Mouse (Mus musculus) kidney, postnatal 0 days (tissue): ENCODE results near the gene Zfp276. TPM values are rescaled to one million over a fixed set of nuclear protein-coding genes. Genes with fewer than 3 reads are reported as not detected.
"Not testable (repeated sequence)": the region's sequence is repeated elsewhere in the genome, so short reads cannot be mapped to it uniquely, and the experiment has no call there.

Source experiments
- ATAC-seq: fragments of 200-750 bp; cut with Nextera tagmentation; replicated peaks from 2 replicates; pipeline ENCODE4 v1.8.0; 2017; ENCODE audit warnings: low read depth, moderate number of reproducible peaks, moderate TSS enrichment, moderate library complexity; ENCODE audit not compliant: low FRiP score
- DNase-seq: peaks from one replicate; pipeline ENCODE4 v3.0.0-alpha.2; 2016; ENCODE audit warnings: low spot score
- H3K27ac ChIP-seq: fragments of 300-500 bp; sonication (generic); 2 replicates; pipeline ENCODE4 v1.5.1; 2014; ENCODE audit warnings: mild to moderate bottlenecking
- H3K27me3 ChIP-seq: fragments of 300-500 bp; sonication (generic); 2 replicates; pipeline ENCODE4 v1.6.1; 2014; ENCODE audit warnings: low read length, mixed read lengths; ENCODE audit not compliant: insufficient read depth
- H3K36me3 ChIP-seq: fragments of 300-500 bp; sonication (generic); 2 replicates; pipeline ENCODE4 v1.6.1; 2014; ENCODE audit warnings: low read length, mixed read lengths; ENCODE audit not compliant: insufficient read depth
- H3K4me1 ChIP-seq: fragments of 300-500 bp; sonication (generic); replicated peaks from 2 replicates; pipeline ENCODE4 v1.6.1; 2014; ENCODE audit warnings: antibody characterized with exemption, low read length, mixed read lengths; ENCODE audit not compliant: insufficient read depth
- H3K4me2 ChIP-seq: fragments of 300-500 bp; sonication (generic); 2 replicates; pipeline ENCODE4 v1.6.1; 2014; ENCODE audit warnings: mild to moderate bottlenecking, low read length, moderate library complexity, mixed read lengths
- H3K4me3 ChIP-seq: fragments of 300-500 bp; sonication (generic); replicated peaks from 2 replicates; pipeline ENCODE4 v1.5.1; 2014; ENCODE audit warnings: low read depth, low read length
- H3K9ac ChIP-seq: fragments of 300-500 bp; sonication (generic); 2 replicates; pipeline ENCODE4 v1.6.1; 2014; ENCODE audit warnings: low read depth, low read length
- H3K9me3 ChIP-seq: fragments of 300-500 bp; sonication (generic); replicated peaks from 2 replicates; pipeline ENCODE4 v1.6.1; 2016; ENCODE audit warnings: low read length, inconsistent platforms, mixed read lengths
- CTCF ChIP-seq: IDR thresholded peaks from 2 replicates; pipeline ENCODE4 v1.5.1; 2016; ENCODE audit warnings: antibody characterized with exemption, low read depth, mild to moderate bottlenecking, moderate library complexity
- WGBS: fragments of 180-500 bp; shearing (Covaris S2); extraction: QIAGEN DNeasy Blood & Tissue Kit; methylation state at CpG from one replicate; pipeline ENCODE4 v1.1.7; 2014; 5-methylcytosine and 5-hydroxymethylcytosine counted together
- polyA plus RNA-seq: library from polyadenylated mRNA; unstranded; fragments of >200 nt; fragmentation: Nextera tagmentation; extraction: Ambion mirVana; gene quantifications from 2 replicates; pipeline ENCODE4 v1.2.1, GENCODE M21; 2015

The Zfp276 gene
- polyA plus RNA-seq, 1 experiment from 2014 or later, result 13.1 TPM

DNA sequence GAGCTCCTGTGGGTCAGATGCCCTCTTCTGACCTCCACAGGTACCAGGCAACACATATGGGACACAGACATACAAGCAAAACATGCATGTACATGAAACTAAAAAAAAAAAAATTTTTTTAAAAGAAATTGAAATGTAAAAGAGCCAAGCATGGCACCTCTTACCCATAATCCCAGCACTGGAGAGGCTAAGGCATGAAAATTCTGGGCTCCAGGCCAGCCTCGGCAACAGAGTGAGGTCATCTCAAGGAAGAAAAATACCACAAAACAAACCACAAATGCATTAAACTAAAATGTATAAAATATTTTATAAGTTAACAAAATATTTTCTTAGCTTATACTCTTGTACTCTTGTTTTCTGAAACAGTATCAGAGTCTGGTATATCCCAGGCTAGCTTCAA, 33.1 kb upstream of the Zfp276 start:
- Histone ChIP-seq H3K9me3 (no peaks in the 10 kb centered on the region), H3K9ac (no peak overlapping the region), H3K36me3 (no peaks in the 10 kb centered on the region), H3K4me1 (peaks cover 8% of the 10 kb centered on the region; the same call in 1 of the 2 replicates), H3K4me3 (no peak overlapping the region), H3K27me3 (no peaks in the 10 kb centered on the region), H3K27ac (no peak overlapping the region), H3K4me2 (no peak overlapping the region)
- ATAC-seq (no peak), DNase-seq (no peak)
- WGBS, result 79% methylated on average over 1 of the region's 1 CpGs
- no peak for TF ChIP-seq CTCF

DNA sequence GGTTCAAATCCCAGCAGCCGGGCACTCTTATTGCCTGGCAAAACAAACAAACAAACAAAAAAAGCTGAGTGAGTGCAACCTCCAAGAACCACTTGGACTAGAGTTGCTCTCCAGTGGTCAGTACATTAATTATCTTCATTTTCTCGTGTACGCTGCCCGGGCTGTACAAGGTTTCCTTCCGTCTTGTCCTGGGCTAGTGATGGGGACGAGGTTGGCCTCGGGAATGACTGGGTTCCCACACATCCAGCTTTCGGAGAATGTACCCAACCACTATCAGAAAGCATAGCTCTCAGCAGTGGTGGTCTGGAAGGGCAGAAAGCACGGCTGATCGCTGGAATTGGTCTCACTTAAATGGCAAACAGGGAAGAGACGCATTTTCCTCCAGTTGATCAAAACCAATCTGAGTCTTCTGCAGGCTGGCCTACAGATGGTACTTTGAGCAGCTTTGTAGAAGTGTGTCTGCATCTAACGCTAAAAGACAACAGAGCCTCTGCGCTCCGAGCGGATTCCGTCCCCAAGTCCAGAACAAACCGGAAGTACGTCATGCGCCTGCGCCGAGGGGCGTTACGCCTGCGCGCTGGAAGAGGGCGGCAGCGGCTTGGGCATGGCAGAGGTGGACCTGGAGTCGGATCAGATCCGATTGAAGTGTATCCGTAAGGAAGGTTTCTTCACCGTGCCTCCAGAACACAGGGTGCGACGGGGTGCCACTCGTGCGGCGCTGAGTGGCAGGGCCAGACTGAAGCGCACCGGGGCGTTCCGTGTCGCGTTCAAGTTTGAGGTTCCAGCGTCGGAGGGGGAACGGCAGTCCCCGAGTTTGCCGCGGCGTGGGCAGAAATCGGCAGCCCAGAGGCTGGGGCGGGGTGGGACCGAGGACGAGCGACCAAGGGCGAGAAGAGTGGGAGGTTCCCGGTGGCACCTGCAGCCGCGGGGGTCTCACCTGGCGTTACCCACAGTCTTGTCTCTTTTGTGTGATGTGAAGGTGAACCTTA, 29.4 kb upstream of the Zfp276 start, which contains the start of gene Cdk10:
Gene Cdk10 (plus strand): TSS at position 565 of the 989 bp plus-strand sequence.
- Histone ChIP-seq H3K4me1 (peaks cover 8% of the 10 kb centered on the region; the same call in 1 of the 2 replicates), H3K36me3 (0 out of 2 replicates have a peak, but pooled peaks cover 5% of the 10 kb centered on the region), H3K4me3 (peak within 1 kb of the TSS; percentile 62), H3K9ac (peak within 1 kb of the TSS; percentile 73), H3K27ac (peak within 1 kb of the TSS; percentile 90), H3K9me3 (no peaks in the 10 kb centered on the region), H3K27me3 (no peaks in the 10 kb centered on the region), H3K4me2 (peak within 1 kb of the TSS; percentile 91)
- peak; percentile 5; the same call in 1 of the 2 replicates for TF ChIP-seq CTCF
- 1% methylated on average over 59 of the region's 59 CpGs for WGBS
- DNase-seq (peak; percentile 94), ATAC-seq (peak; percentile 76)

DNA sequence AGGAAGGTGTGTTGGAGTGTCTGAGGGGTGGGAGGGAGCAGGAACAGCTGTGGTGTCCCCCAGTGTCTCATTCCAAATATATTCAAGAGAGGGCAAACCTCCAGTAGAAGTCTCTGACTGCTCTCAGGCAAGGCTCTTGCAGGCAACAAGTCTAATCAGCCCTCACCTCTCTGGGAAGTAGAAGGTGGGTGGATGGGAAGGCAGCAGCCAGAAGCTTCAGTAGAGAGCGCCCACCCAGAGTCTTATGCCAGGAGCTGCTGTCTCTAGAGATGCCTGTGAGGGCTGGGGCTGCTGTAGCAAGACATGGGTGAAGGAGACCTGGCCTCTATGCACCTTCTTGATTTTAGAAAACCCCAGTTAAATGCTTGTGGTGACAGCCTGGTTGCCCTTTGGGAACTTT, 25.6 kb upstream of the Zfp276 start:
- Histone ChIP-seq H3K9ac (no peak overlapping the region), H3K4me3 (no peak overlapping the region), H3K9me3 (no peaks in the 10 kb centered on the region), H3K4me2 (no peak overlapping the region), H3K27me3 (no peaks in the 10 kb centered on the region), H3K36me3 (0 out of 2 replicates have a peak, but pooled peaks cover 5% of the 10 kb centered on the region), H3K4me1 (peaks cover 8% of the 10 kb centered on the region; the same call in 1 of the 2 replicates), H3K27ac (no peak overlapping the region)
- no peak for DNase-seq
- no peak for TF ChIP-seq CTCF
- ATAC-seq, result no peak
- 93% methylated on average over 1 of the region's 1 CpGs for WGBS

DNA sequence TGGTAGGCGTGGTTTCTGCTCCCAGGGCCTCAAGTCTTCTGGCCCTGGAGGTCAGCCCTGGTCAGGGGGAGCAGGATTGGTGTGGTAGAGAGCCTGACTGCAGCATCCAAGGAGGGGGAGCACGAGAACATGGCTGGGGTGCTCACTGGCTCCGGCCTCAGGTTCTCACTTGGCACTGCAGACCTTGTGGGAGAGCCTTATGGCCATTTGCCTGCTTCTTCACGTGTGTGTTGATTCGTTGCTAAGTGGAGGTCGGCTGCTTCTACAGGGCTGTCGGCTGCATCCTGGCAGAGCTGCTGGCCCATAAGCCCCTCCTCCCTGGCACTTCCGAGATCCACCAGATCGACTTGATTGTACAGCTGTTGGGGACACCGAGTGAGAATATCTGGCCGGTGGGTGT, 23.7 kb upstream of the Zfp276 start:
- H3K27me3 ChIP-seq, H3K4me3 ChIP-seq, DNase-seq, H3K4me2 ChIP-seq, H3K9ac ChIP-seq, ATAC-seq, H3K9me3 ChIP-seq, H3K36me3 ChIP-seq, H3K27ac ChIP-seq: not testable (repeated sequence)
- peaks cover 13% of the 10 kb centered on the region; the same call in 1 of the 2 replicates for H3K4me1 ChIP-seq
- 84% methylated on average over 10 of the region's 11 CpGs for WGBS

DNA sequence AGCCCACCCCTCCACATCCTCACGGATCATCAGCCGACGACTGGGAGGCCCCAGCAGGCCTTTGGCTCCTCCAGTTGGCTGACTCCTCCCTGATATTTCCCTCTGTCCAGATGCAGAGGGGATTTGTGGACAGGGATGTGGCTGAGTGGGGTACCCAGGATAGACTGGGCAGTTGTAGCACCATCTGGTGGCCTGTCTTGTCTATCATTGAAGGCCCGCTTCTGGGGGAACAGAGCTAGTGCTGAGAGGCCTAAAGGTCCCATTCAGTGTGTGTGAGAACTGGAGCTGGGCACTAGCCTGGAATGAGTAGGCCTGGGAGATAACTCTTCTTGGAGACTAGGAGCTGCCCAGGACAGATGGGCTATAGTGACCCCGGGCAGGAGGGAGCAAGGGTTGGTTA, 22.3 kb upstream of the Zfp276 start:
- TF ChIP-seq CTCF, result peak; percentile 62
- 32% methylated on average over 5 of the region's 5 CpGs for WGBS
- no peak for ATAC-seq
- Histone ChIP-seq H3K4me2 (no peak overlapping the region), H3K9ac (no peak overlapping the region), H3K27ac (no peak overlapping the region), H3K9me3 (no peaks in the 10 kb centered on the region), H3K36me3 (0 out of 2 replicates have a peak, but pooled peaks cover 5% of the 10 kb centered on the region), H3K27me3 (no peaks in the 10 kb centered on the region), H3K4me1 (peaks cover 12% of the 10 kb centered on the region; the same call in 1 of the 2 replicates), H3K4me3 (no peak overlapping the region)
- peak; percentile 47 for DNase-seq

DNA sequence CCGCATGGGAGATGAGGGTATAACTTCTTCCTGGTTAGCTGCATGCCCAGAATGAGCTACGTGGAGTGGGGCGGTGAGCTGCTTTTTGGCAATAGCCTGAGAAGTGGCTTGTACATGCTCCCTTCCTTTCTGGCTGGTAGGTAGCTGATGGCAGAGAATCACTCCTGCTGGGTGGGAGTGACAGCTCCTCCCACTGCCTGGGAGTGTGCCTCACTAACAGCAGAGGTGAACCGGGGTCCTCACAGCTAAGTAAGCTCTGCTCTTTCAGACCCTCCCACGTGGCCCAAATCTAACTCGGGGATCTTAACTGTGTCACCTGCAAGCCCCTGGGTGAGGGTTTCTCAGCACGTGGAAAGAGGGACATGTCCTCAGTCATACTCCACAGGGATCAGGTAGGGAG, 21.4 kb upstream of the Zfp276 start:
- H3K9ac ChIP-seq, result no peak overlapping the region
- no peak overlapping the region for H3K27ac ChIP-seq
- no peaks in the 10 kb centered on the region for H3K27me3 ChIP-seq
- 0 out of 2 replicates have a peak, but pooled peaks cover 4% of the 10 kb centered on the region for H3K36me3 ChIP-seq
- 21% methylated on average over 7 of the region's 7 CpGs for WGBS
- peaks cover 12% of the 10 kb centered on the region; the same call in 1 of the 2 replicates for H3K4me1 ChIP-seq
- ATAC-seq, result no peak
- no peak for DNase-seq
- H3K4me2 ChIP-seq, result no peak overlapping the region
- H3K9me3 ChIP-seq, result no peaks in the 10 kb centered on the region
- no peak overlapping the region for H3K4me3 ChIP-seq
- no peak for TF ChIP-seq CTCF
